Mouse (Mus musculus) gastrocnemius, postnatal 14 days (tissue): ENCODE measurements around the gene Kctd12. TPM values are rescaled to one million over a fixed set of nuclear protein-coding genes. Genes with fewer than 3 reads are reported as not detected.

ENCODE experiments used
- DNase-seq: peaks from one replicate; pipeline ENCODE4 v3.0.0; 2021; ENCODE audit warnings: mixed read lengths
- intact Hi-C: fragments of 180-260 bp; cut with DNase I; formaldehyde crosslinking; loops from one replicate; pipeline ENCODE4 v1.15.1; 2025; ENCODE audit warnings: low total_unique reads
- microRNA-seq, 2 experiments: library from miRNA; unstranded; fragments of <30 nt; microRNA quantifications; one replicate each; pipeline ENCODE4 v1.2.0; 2021
- total RNA-seq, 2 experiments: library from RNA; stranded (reverse); gene quantifications; 2 replicates each; pipeline ENCODE4 v1.2.3; 2021

Kctd12 gene
- total RNA-seq, 2 experiments from 2014 or later: 16.7 to 20.2 TPM

- DNase-seq: no peak
- intact Hi-C loops: no loop called here
Observed at GRCm38 (mm10) chr14:102975865-102976264, 6.6 kb downstream of the Kctd12 start.

GRCm38 (mm10) chr14:102968824-102969223, 13.6 kb downstream of the Kctd12 start:
- DNase-seq: no peak
- intact Hi-C loops: no loop called here

- DNase-seq: no peak
- intact Hi-C loops: no loop called here
Observed at GRCm38 (mm10) chr14:102966241-102966640, 16.2 kb downstream of the Kctd12 start.

GRCm38 (mm10) chr14:102965841-102966240, 16.6 kb downstream of the Kctd12 start:
- intact Hi-C loops: no loop called here
- DNase-seq: no peak

GRCm38 (mm10) chr14:102962019-102962418, 20.4 kb downstream of the Kctd12 start:
- intact Hi-C loops: no loop called here

GRCm38 (mm10) chr14:102953511-102953910, 28.9 kb downstream of the Kctd12 start:
- intact Hi-C loops: no loop called here
- DNase-seq: no peak

More at GRCm38 (mm10) chr14:102962019-102962418, 20.4 kb downstream of the Kctd12 start:
- no peak for DNase-seq

- intact Hi-C loops: no loop called here
- no peak for DNase-seq
Observed at GRCm38 (mm10) chr14:102951974-102952373, 30.5 kb downstream of the Kctd12 start.

GRCm38 (mm10) chr14:102947796-102948195, 34.6 kb downstream of the Kctd12 start:
- DNase-seq: no peak
- intact Hi-C loops: no loop called here

- intact Hi-C loops: no loop called here
- no peak for DNase-seq
Observed at GRCm38 (mm10) chr14:102942222-102942843, 40.1 kb downstream of the Kctd12 start.

GRCm38 (mm10) chr14:102934878-102935277, 47.6 kb downstream of the Kctd12 start:
- intact Hi-C loops: no loop called here

GRCm38 (mm10) chr14:102930933-102931332, 51.5 kb downstream of the Kctd12 start:
- intact Hi-C loops: no loop called here
- DNase-seq: no peak

More at GRCm38 (mm10) chr14:102934878-102935277, 47.6 kb downstream of the Kctd12 start:
- no peak for DNase-seq

- no peak for DNase-seq
- intact Hi-C loops: no loop called here
Observed at GRCm38 (mm10) chr14:102929545-102929944, 52.9 kb downstream of the Kctd12 start.

GRCm38 (mm10) chr14:102927847-102928466, 54.5 kb downstream of the Kctd12 start:
- intact Hi-C loops: no loop called here
- no peak for DNase-seq

Small RNA genes lying within 50 kb of the gene (microRNA-seq; reads per million reads assigned to microRNA genes)
- 0.50 to 2.2 reads per million in 2 experiments for gene Mir5130

Other genes starting within 250 kb of the Kctd12 start
- not detected for gene Acod1, start 64.3 kb upstream of the Kctd12 start, total RNA-seq
- gene Cln5, start 87.6 kb upstream of the Kctd12 start, total RNA-seq: 1 to 10 TPM; 7.2 to 8.2 TPM
- gene Fbxl3, start 116.9 kb upstream of the Kctd12 start, total RNA-seq: 10 to 100 TPM; 33.7 to 39.5 TPM